Comparison of ENCODE assay signal across 8 mouse cellular contexts in genomic region chr16:90312449-90313082, GRCm38 (mm10). TPM values are rescaled to one million over a fixed set of nuclear protein-coding genes. Genes with fewer than 3 reads are reported as not detected.
DNase-seq lines count a peak whose midpoint lies in the region; ATAC-seq and TF ChIP-seq lines count a peak whose summit lies in the region.

No protein-coding gene starts in this region.

- H3K4me1 ChIP-seq in lung, embryonic 15.5 days, result 0 out of 2 replicates have a peak, but pooled peaks cover 3% of the 10 kb centered on the region
- H3K4me1 ChIP-seq in forebrain, postnatal 0 days (ENCODE audit: insufficient read depth), result no peaks in the 10 kb centered on the region

- H3K27me3 ChIP-seq in lung, embryonic 15.5 days, result no peaks in the 10 kb centered on the region
- no peaks in the 10 kb centered on the region for H3K27me3 ChIP-seq in forebrain, postnatal 0 days (ENCODE audit: insufficient read depth, low read length)

- peak; percentile 58 for TF ChIP-seq CTCF in forebrain, postnatal 0 days (IDR thresholded peaks at IDR 0.05; ENCODE audit: low read depth)

- peak; percentile 21 to 49 for DNase-seq in adrenal gland, adult (ENCODE audit: inconsistent age in 2 of 2, low spot score in 1 of 2)
- no peak for DNase-seq in adrenal gland, postnatal 4 days (ENCODE audit: low spot score in 2 of 2)
- no peak for DNase-seq in lung, postnatal 25 days (ENCODE audit: low spot score)
- peak; percentile 63 for DNase-seq in forebrain, postnatal 0 days
- DNase-seq in layer of hippocampus, postnatal 14 days (ENCODE audit: low spot score in 2 of 2), result peak; percentile 28 to 70
- DNase-seq in retina, postnatal 1 day, result peak; percentile 75
- DNase-seq in spleen, adult 12 weeks (ENCODE audit: low spot score), result no peak

- H3K36me3 ChIP-seq in lung, embryonic 15.5 days, result no peaks in the 10 kb centered on the region
- H3K36me3 ChIP-seq in forebrain, postnatal 0 days (ENCODE audit: insufficient read depth), result no peaks in the 10 kb centered on the region

- H3K4me2 ChIP-seq in lung, embryonic 15.5 days, result peak overlapping the region; percentile 15; the same call in 1 of the 2 replicates
- no peak overlapping the region for H3K4me2 ChIP-seq in forebrain, postnatal 0 days (ENCODE audit: low read depth)

- no peak for ATAC-seq in lung, embryonic 15.5 days (ENCODE audit: borderline replicate concordance, extremely low read depth, low FRiP score, low TSS enrichment)
- peak; percentile 91 for ATAC-seq in forebrain, postnatal 0 days

- no peaks in the 10 kb centered on the region for H3K9me3 ChIP-seq in lung, embryonic 15.5 days
- H3K9me3 ChIP-seq in forebrain, postnatal 0 days (ENCODE audit: low read length), result no peaks in the 10 kb centered on the region

- no peak overlapping the region for H3K4me3 ChIP-seq in lung, embryonic 15.5 days
- H3K4me3 ChIP-seq in forebrain, postnatal 0 days (ENCODE audit: low read depth, low read length), result no peak overlapping the region

- no peak overlapping the region for H3K9ac ChIP-seq in lung, embryonic 15.5 days
- no peak overlapping the region for H3K9ac ChIP-seq in forebrain, postnatal 0 days

- 51% methylated on average over 13 of the region's 13 CpGs for WGBS in lung, embryonic 15.5 days
- WGBS in forebrain, postnatal 0 days, result 58% methylated on average over 13 of the region's 13 CpGs

- H3K27ac ChIP-seq in lung, embryonic 15.5 days, result no peak overlapping the region
- no peak overlapping the region for H3K27ac ChIP-seq in forebrain, postnatal 0 days (ENCODE audit: low read depth, low read length)

RNA-seq across cellular contexts. Expression of gene Scaf4, which starts 28.3 kb away (rescaled TPM):
- total RNA-seq in adrenal gland, postnatal 4 days (2021), result 10 to 100 TPM; 57.1 to 68.3 TPM
- 23.8 and 25.7 TPM in 2 replicates for polyA plus RNA-seq in lung, embryonic 15.5 days (2015; fragmentation: Nextera tagmentation; extraction: Ambion mirVana)
- 10.7 and 15.7 TPM in 2 replicates for total RNA-seq in forebrain, postnatal 0 days (2014; rRNA removed)
- polyA plus RNA-seq in forebrain, postnatal 0 days (2015; fragmentation: Nextera tagmentation; extraction: Ambion mirVana), result 12.2 and 16.9 TPM in 2 replicates
- 10 to 100 TPM; 46.3 to 51.9 TPM for total RNA-seq in layer of hippocampus, postnatal 14 days (2021)

Comparison
In these comparisons a context has a peak if more than half of its experiments do, and no peak if none do; other contexts are left out.
1. DNase-seq: peak in adrenal gland, adult (2 of 2), forebrain, postnatal 0 days (single experiment), layer of hippocampus, postnatal 14 days (2 of 2) and retina, postnatal 1 day (single experiment); none in adrenal gland, postnatal 4 days (0 of 2), lung, postnatal 25 days (single experiment) and spleen, adult 12 weeks (single experiment).